Mouse (Mus musculus) embryo, embryonic 10.5 days (tissue): ENCODE measurements around the gene Kcnq4.

Experiments
- DNase-seq: peaks from one replicate; pipeline ENCODE4 v3.0.0-alpha.2; 2015; ENCODE audit warnings: low spot score

Kcnq4 gene

DNA sequence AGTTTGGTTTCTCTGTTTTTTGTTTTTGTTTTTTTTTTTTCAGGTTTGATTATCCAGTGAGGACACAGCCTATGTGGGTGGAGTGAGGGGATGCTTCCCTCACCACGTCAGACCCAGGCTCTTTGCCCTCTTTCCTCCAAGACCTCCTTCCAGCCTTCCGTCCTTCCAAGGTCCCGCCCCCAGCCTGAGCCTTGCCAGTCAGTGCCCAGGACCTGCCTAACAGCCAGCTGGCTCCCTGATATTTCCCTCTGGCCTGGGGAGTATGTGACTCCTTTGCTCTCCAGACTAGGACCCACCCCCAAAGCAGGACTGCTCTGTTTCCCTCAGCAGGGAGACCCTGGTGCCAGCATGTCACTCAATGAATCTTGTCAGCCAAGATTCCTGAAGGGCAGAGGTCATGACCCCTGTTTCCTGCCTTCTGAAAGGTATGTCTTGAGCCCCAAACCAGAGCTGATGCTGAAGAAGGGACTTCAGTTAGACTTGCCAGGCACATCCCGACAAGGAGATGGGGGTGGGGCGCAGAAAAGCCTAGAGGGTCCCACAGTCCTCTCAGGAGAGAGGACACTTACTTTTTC is 22.8 kb downstream of the Kcnq4 start:
- DNase-seq, result peak; percentile 63

DNA sequence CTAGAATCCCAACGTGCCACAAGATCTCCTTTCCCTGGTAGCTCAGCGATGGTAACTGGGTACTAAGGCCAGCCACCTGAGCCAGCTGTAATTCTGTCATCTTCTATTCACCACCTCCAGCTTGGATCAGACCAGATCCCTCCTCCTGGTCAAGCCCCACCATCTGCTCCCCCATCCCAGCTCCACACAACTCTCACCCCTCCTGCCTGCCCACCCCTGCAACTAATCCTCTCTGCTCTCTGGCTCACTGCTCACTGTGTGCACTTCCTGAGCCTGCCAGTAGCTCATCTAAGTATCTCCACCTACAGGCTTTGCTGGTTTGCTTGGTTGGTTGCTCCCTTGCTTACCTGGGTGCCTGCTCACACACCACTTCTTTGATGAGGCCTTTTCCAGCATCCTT is 26.8 kb downstream of the Kcnq4 start:
- no peak for DNase-seq

GRCm38 (mm10) chr4:120719152-120719551 is 29.3 kb downstream of the Kcnq4 start:
- DNase-seq, result peak; percentile 32

DNA sequence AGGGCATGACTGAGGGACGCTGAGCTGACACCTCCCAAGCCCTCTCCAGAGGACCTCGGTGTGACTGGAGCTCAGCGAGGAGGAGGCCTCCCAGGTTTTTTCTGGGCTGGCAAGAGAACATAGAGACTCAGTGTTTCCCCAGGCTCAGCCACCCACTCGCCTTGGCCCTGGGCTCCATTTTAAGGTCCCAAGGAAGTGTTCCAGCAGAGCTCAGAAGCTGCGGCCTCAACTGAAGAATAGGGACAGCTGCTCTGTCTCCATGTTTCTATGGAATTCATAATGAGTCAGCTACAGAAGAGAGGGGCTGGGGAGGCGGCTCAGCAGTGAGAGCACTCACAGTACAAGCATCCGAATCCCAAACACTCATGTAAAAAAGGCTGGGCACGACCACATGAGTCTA is 30.8 kb downstream of the Kcnq4 start:
- DNase-seq, result no peak

- DNase-seq, result no peak
Measured at GRCm38 (mm10) chr4:120716765-120717164, 31.6 kb downstream of the Kcnq4 start.

DNA sequence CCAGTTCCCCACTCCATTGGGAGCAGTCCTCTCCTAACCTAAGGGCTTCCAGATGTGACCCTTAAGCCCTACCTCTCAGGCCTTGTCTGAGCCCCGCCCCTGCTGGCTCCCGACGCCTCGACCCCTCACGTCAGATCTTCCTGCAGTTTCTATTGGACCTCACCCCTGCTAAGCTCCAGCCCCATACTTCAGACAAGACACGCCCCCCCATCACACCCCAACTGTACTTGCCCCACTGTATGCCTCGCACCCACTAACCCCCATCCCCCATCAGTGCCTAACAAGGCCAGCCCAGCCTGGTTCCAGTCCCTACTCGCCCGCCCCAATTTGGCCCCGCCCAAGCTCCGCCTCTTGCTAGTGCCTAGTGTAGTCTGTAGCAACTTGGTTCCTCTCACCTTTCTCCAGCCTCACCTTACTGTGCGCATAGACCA is 32.3 kb downstream of the Kcnq4 start:
- DNase-seq, result peak; percentile 82

- no peak for DNase-seq
Measured at GRCm38 (mm10) chr4:120713856-120714497, 34.4 kb downstream of the Kcnq4 start.

GRCm38 (mm10) chr4:120713021-120713420 is 35.4 kb downstream of the Kcnq4 start:
- no peak for DNase-seq

- DNase-seq, result no peak
Measured at GRCm38 (mm10) chr4:120712236-120712635, 36.2 kb downstream of the Kcnq4 start.

DNA sequence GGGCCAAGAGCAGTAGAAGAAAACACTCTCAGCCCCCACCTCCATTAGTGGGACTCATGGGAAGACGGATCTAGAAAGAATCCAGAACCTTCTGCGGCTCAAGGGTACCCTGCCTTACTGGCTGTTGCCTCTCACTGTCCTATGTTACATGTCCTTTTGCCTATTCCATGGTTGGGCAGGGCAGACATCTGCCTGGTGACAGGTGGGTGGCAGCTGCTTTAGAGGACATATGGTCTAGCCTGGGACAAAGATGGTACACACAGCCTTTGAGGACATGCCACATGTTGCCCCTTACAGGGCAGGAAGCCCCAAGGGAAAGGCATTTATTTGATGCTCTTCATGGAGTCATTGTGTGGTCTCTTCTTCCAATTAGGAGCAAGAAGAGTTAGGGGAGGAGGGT is 45.9 kb downstream of the Kcnq4 start:
- no peak for DNase-seq

DNA sequence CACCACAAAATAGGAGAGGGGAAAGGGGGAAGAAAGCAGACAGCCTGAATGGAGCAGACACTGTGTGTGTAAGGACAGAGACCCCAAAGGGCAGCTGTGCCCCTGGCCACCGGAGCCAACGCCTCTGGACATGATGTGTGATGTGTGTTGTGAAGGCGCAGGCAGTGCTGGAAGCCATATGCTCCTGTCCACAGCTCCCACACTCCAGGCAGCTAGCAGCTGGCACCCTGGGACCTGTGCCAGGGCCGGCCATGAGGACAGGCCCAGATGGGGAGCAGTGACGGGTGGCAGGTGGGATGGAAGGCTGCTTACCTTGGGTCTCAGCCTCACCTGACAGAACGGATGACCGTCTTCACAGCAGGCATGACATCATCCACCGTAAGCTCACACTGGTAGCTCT is 46.4 kb downstream of the Kcnq4 start:
- no peak for DNase-seq

GRCm38 (mm10) chr4:120701180-120701579 is 47.2 kb downstream of the Kcnq4 start:
- DNase-seq, result no peak

- DNase-seq, result no peak
Measured at GRCm38 (mm10) chr4:120697799-120698484, 50.5 kb downstream of the Kcnq4 start.

GRCm38 (mm10) chr4:120697353-120697752 is 51.1 kb downstream of the Kcnq4 start:
- DNase-seq, result no peak

GRCm38 (mm10) chr4:120692717-120693116 is 55.7 kb downstream of the Kcnq4 start:
- peak; percentile 78 for DNase-seq

DNA sequence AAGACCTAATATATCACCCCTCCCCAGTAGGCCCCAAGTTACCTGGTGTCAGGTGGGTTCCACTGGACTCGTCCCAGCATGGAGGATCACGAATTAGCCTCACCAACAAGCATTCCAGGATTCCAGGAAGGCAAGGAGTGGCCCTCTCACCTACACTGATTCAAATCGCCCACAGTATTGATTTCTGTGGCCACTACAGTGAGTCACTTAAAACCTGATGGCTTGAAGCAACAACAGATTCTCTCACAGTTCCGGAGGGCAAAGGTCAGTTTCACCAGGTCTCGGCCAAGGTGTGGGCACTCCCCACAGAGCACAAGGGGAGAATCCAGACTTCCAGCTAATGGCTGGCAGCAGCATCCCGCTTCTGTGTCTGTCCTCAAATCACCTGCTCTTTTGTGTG is 59.1 kb downstream of the Kcnq4 start:
- no peak for DNase-seq

DNA sequence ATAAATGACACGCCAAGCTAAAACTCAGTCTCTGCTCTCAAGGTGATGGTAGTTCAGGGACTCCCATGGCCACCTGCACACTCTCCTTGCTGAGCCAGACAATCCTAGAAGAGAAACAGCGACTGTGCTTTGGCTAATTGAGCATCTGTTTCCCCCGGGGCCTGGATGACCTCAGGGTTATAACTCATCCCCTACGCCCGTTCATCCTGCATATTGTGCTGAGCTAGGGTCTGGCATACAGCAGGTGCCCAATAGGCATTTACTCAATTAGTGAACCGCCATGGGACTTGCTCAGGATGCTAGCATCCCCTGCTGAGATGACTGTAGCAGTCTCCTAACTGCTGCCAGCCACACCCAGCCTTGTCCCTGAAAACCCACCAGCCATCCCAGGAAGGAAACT is 61.1 kb downstream of the Kcnq4 start:
- DNase-seq, result peak; percentile 34

DNA sequence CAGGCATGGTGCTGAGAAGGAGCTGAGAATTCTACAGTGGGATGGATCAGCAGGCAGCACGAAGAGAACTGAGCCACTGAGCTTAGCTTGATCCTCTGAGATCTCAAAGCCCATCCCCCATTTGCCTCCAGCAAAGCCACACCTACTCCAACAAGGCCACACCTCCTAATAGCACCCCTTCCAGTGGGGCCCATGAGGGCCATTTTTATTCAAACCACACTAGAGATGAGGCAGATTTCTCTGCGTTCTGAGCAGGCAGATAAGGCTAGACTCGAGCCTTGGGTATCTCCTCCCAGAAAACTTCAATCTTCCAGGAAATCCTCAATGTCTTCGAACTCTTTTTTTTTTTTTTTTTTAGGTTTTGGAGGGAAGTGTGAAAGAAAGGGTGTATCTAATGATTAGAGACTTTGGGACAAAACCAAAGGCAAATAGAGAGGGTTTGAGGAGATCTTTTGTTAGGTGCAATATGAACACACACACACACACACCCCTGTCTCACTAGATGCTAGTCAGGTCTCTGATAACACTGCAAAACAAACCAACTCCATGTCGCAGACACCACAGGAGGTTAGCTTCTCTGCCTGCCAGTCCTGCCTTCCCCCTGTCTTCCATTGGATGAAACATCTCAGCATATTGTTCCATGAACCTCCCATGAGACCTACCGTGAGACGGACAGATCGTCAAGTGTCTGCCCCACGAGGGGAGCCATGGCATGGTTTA is 65.0 kb downstream of the Kcnq4 start:
- no peak for DNase-seq

- peak; percentile 86 for DNase-seq
Measured at GRCm38 (mm10) chr4:120682168-120682567, 66.2 kb downstream of the Kcnq4 start.

DNA sequence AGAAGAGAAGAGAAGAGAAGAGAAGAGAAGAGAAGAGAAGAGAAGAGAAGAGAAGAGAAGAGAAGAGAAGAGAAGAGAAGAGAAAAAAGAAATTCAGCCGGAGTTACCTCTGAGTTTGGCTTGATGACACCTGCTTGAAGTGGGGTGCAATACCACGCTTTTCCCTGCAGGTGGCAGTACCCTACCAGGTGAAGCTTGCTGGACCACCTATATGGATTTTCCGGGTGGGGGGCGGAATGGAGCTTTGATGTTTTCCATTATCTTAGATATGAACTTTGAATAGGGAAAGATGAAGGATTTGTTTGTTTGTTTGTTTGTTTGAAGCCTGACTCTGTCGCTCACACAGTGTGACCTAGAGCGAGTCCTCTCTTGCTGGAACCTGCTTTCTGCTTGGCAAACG is 67.5 kb downstream of the Kcnq4 start:
- peak; percentile 58 for DNase-seq

- no peak for DNase-seq
Measured at GRCm38 (mm10) chr4:120675640-120676039, 72.8 kb downstream of the Kcnq4 start.

DNA sequence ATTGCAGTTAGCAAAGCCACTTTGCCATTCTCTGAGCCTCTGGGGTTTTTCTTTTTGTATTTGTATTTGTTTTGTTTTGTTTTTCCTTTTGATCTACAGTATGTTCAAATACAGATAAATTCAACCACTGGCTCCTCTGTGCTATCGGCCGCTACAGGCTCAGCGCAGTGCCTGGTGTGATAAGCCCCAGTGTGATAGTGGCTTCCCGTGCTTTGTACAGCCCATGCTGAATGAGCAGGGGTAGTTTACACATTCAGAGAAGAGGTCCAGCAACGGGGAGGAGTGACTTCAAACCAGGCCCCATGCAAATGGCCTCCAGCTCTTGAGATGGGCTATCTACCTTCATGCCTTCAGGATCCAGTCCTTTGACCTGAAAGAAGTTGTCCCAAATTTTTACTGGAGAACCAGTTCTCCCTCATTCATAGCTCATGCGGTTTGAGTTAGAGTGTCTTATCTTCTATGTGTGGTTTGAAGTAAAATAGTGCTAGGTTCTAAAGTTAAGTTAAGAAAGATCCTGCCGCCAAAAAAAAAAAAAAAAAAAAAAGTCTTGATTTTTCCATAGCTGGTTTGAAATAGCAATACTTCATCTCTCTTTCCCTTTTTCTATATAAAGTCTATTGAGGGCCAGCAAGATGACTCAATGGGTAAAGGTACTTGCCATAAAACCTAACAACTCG is 73.5 kb downstream of the Kcnq4 start:
- DNase-seq, result no peak
